Mouse (Mus musculus): ENCODE data around the gene Ripk3. TPM values are rescaled to one million over a fixed set of nuclear protein-coding genes. Genes with fewer than 3 reads are reported as not detected.

The Ripk3 gene
- polyA plus RNA-seq, 1 experiment from 2014 or later = 5.9 TPM

DNA sequence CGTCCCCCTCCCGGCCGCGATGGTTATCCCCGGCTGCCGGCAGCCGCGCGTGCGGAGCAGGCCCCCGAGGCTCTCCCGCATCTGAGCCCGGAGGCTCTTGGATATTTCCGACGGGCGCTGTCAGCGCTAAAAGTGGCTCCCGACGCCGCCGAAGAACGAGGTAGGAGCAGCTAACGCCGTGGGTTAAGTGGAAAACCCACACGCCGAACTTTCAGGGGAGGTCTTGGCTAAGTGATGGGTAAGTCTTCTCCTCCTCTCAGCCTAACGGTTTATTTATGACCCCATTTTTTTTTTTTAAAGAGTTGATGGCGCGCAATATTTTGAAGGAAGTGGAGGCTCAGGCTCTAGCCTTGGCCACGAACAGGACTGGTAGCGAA lies 42.8 kb downstream of the Ripk3 start:
- 0 out of 2 replicates have a peak overlapping the region, but pooled peaks have one; percentile 36 for H3K27ac ChIP-seq

GRCm38 (mm10) chr14:55745180-55745860 lies 43.3 kb downstream of the Ripk3 start, which contains the start of the genes Dhrs1 and Nop9:
Dhrs1 (minus strand) TSS chr14:55745690.
Nop9 (plus strand) TSS chr14:55745693.
- Histone ChIP-seq H3K27me3 (no peaks in the 10 kb centered on the region), H3K4me1 (peaks cover 33% of the 10 kb centered on the region), H3K4me3 (replicated peaks) (peak within 1 kb of the TSS; percentile 93), H3K27ac (0 out of 2 replicates have a peak within 1 kb of the TSS, but pooled peaks have one; percentile 36), H3K9ac (peak within 1 kb of the TSS; percentile 90), H3K4me2 (peak within 1 kb of the TSS; percentile 97), H3K9me3 (no peaks in the 10 kb centered on the region), H3K36me3 (replicated peaks) (peaks cover 26% of the 10 kb centered on the region)
- WGBS = 1% methylated on average over 48 of the region's 48 CpGs
- peak; percentile 86 for ATAC-seq (ENCODE audit: low FRiP score)

More for the DNA sequence above, 42.8 kb downstream of the Ripk3 start:
- under 1% methylated on average over 31 of the region's 31 CpGs for whole genome bisulfite sequencing
- Histone ChIP-seq H3K36me3 (replicated peaks) (peaks cover 26% of the 10 kb centered on the region), H3K4me2 (peak overlapping the region; percentile 97), H3K4me3 (replicated peaks) (peak overlapping the region; percentile 93), H3K9me3 (no peaks in the 10 kb centered on the region), H3K9ac (peak overlapping the region; percentile 90), H3K4me1 (peaks cover 33% of the 10 kb centered on the region), H3K27me3 (no peaks in the 10 kb centered on the region)
- no peak; the same call in 1 of the 2 replicates for ATAC-seq (ENCODE audit: low FRiP score)

GRCm38 (mm10) chr14:55743711-55744110 lies 45.0 kb downstream of the Ripk3 start:
- peaks cover 24% of the 10 kb centered on the region for H3K36me3 ChIP-seq (replicated peaks)
- no peak overlapping the region for H3K4me3 ChIP-seq (replicated peaks)
- H3K27ac ChIP-seq = no peak overlapping the region
- peak overlapping the region; percentile 30 for H3K4me2 ChIP-seq
- no peaks in the 10 kb centered on the region for H3K9me3 ChIP-seq
- H3K4me1 ChIP-seq = peaks cover 33% of the 10 kb centered on the region
- no peaks in the 10 kb centered on the region for H3K27me3 ChIP-seq
- 19% methylated on average over 10 of the region's 10 CpGs for whole genome bisulfite sequencing
- ATAC-seq (ENCODE audit: low FRiP score) = peak; percentile 70
- H3K9ac ChIP-seq = no peak overlapping the region

GRCm38 (mm10) chr14:55737086-55737687 lies 51.5 kb downstream of the Ripk3 start:
- Histone ChIP-seq H3K36me3 (replicated peaks) (peaks cover 32% of the 10 kb centered on the region), H3K4me2 (no peak overlapping the region), H3K4me3 (replicated peaks) (no peak overlapping the region), H3K9ac (no peak overlapping the region), H3K27ac (no peak overlapping the region), H3K4me1 (no peaks in the 10 kb centered on the region), H3K27me3 (no peaks in the 10 kb centered on the region), H3K9me3 (no peaks in the 10 kb centered on the region)
- 90% methylated on average over 9 of the region's 9 CpGs for WGBS
- ATAC-seq (ENCODE audit: low FRiP score) = no peak

DNA sequence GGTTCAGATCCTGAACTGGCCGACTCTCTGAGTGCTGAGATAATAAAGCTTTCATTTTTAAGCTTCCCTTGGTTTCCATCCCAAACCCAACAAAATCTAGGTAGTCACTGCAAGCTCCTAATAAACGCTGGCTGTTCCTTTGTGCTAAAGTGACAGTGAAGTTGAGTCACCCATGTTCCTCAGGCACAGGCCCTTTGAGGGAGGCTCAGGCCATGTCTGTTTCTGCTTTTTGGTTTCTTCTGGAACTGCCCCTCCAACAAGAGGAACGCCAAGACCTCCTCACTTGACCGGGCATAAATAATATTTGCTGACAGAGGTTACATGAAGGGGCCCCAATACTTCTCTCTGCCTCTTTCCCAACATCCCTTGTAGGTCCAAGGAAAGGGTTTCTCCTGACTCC lies 52.9 kb downstream of the Ripk3 start:
- H3K4me1 ChIP-seq = no peaks in the 10 kb centered on the region
- H3K27me3 ChIP-seq = no peaks in the 10 kb centered on the region
- H3K27ac ChIP-seq = no peak overlapping the region
- ATAC-seq (ENCODE audit: low FRiP score) = no peak
- no peak overlapping the region for H3K4me2 ChIP-seq
- no peak overlapping the region for H3K4me3 ChIP-seq (replicated peaks)
- WGBS = 84% methylated on average over 4 of the region's 4 CpGs
- H3K9ac ChIP-seq = no peak overlapping the region
- peaks cover 26% of the 10 kb centered on the region for H3K36me3 ChIP-seq (replicated peaks)
- no peaks in the 10 kb centered on the region for H3K9me3 ChIP-seq

DNA sequence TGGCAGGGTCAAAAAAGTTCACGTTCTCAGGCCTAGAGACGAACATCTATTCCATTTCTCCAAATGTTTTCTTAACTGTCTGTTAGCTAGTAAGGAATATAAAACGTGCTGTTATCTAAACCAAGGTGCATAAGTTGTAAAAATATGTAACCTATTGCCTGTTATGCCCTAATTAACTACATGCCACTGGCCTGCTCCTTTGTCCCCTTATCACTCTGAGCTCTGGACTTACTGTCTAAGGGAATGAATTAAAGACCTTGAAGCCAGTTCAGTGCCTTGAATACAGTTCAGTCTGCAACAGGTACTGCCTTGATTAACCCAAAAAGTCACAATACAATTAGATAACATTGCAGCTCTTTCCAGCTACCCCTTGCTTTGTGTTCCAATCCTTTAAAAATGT lies 53.3 kb downstream of the Ripk3 start:
- H3K9ac ChIP-seq = no peak overlapping the region
- no peaks in the 10 kb centered on the region for H3K9me3 ChIP-seq
- no peak overlapping the region for H3K4me2 ChIP-seq
- no peak for ATAC-seq (ENCODE audit: low FRiP score)
- H3K4me1 ChIP-seq = no peaks in the 10 kb centered on the region
- peaks cover 22% of the 10 kb centered on the region for H3K36me3 ChIP-seq (replicated peaks)
- H3K27ac ChIP-seq = no peak overlapping the region
- WGBS = 75% methylated on average over 3 of the region's 3 CpGs
- H3K27me3 ChIP-seq = no peaks in the 10 kb centered on the region
- no peak overlapping the region for H3K4me3 ChIP-seq (replicated peaks)

Other genes starting within 250 kb of the Ripk3 start
- 19.0 and 19.8 TPM in 2 replicates for gene Pck2, start 248.6 kb downstream of the Ripk3 start, polyA plus RNA-seq (2016; fragmentation: Nextera tagmentation; extraction: Ambion mirVana)
- gene Dcaf11, start 228.9 kb downstream of the Ripk3 start, polyA plus RNA-seq (2016; fragmentation: Nextera tagmentation; extraction: Ambion mirVana) = 103 and 105 TPM in 2 replicates
- 0.64 TPM in 1 of 2 replicates, not detected in the other for gene A730061H03Rik, start 228.5 kb downstream of the Ripk3 start, polyA plus RNA-seq (2016; fragmentation: Nextera tagmentation; extraction: Ambion mirVana)
- gene Fitm1, start 213.2 kb downstream of the Ripk3 start, polyA plus RNA-seq (2016; fragmentation: Nextera tagmentation; extraction: Ambion mirVana) = 0.20 TPM in 1 of 2 replicates, not detected in the other
- gene Psme1, start 210.7 kb downstream of the Ripk3 start, polyA plus RNA-seq (2016; fragmentation: Nextera tagmentation; extraction: Ambion mirVana) = 117 and 119 TPM in 2 replicates
- gene Emc9, start 203.6 kb downstream of the Ripk3 start, polyA plus RNA-seq (2016; fragmentation: Nextera tagmentation; extraction: Ambion mirVana) = 3.7 and 6.0 TPM in 2 replicates
- gene Psme2, start 197.8 kb downstream of the Ripk3 start, polyA plus RNA-seq (2016; fragmentation: Nextera tagmentation; extraction: Ambion mirVana) = 199 and 201 TPM in 2 replicates
- gene Rnf31, start 197.2 kb downstream of the Ripk3 start, polyA plus RNA-seq (2016; fragmentation: Nextera tagmentation; extraction: Ambion mirVana) = 18.2 and 20.8 TPM in 2 replicates
- 9.8 and 10.3 TPM in 2 replicates for gene Irf9, start 185.3 kb downstream of the Ripk3 start, polyA plus RNA-seq (2016; fragmentation: Nextera tagmentation; extraction: Ambion mirVana)
- 7.2 and 8.5 TPM in 2 replicates for gene Rec8, start 170.8 kb downstream of the Ripk3 start, polyA plus RNA-seq (2016; fragmentation: Nextera tagmentation; extraction: Ambion mirVana)
- 68.5 and 68.6 TPM in 2 replicates for gene Ipo4, start 152.9 kb downstream of the Ripk3 start, polyA plus RNA-seq (2016; fragmentation: Nextera tagmentation; extraction: Ambion mirVana)
- 4.0 and 5.6 TPM in 2 replicates for gene Gm49378, start 151.0 kb downstream of the Ripk3 start, polyA plus RNA-seq (2016; fragmentation: Nextera tagmentation; extraction: Ambion mirVana)
- 68.7 and 73.4 TPM in 2 replicates for gene Tm9sf1, start 145.1 kb downstream of the Ripk3 start, polyA plus RNA-seq (2016; fragmentation: Nextera tagmentation; extraction: Ambion mirVana)
- gene Tssk4, start 138.7 kb downstream of the Ripk3 start, polyA plus RNA-seq (2016; fragmentation: Nextera tagmentation; extraction: Ambion mirVana) = 0.65 and 0.68 TPM in 2 replicates
- gene Mdp1, start 128.4 kb downstream of the Ripk3 start, polyA plus RNA-seq (2016; fragmentation: Nextera tagmentation; extraction: Ambion mirVana) = 60.5 and 64.5 TPM in 2 replicates
- gene Gmpr2, start 116.9 kb downstream of the Ripk3 start, polyA plus RNA-seq (2016; fragmentation: Nextera tagmentation; extraction: Ambion mirVana) = 59.3 and 63.5 TPM in 2 replicates
- gene Nedd8, start 116.7 kb downstream of the Ripk3 start, polyA plus RNA-seq (2016; fragmentation: Nextera tagmentation; extraction: Ambion mirVana) = 577 and 583 TPM in 2 replicates
- 61.6 and 68.2 TPM in 2 replicates for gene Tinf2, start 107.0 kb downstream of the Ripk3 start, polyA plus RNA-seq (2016; fragmentation: Nextera tagmentation; extraction: Ambion mirVana)
- 0.55 and 0.58 TPM in 2 replicates for gene Tgm1, start 74.9 kb downstream of the Ripk3 start, polyA plus RNA-seq (2016; fragmentation: Nextera tagmentation; extraction: Ambion mirVana)
- 32.1 and 34.0 TPM in 2 replicates for gene Rabggta, start 66.6 kb downstream of the Ripk3 start, polyA plus RNA-seq (2016; fragmentation: Nextera tagmentation; extraction: Ambion mirVana)
- 68.8 and 74.1 TPM in 2 replicates for gene Dhrs1, start 43.2 kb downstream of the Ripk3 start, polyA plus RNA-seq (2016; fragmentation: Nextera tagmentation; extraction: Ambion mirVana)
- 47.9 and 52.0 TPM in 2 replicates for gene Nop9, start 43.2 kb downstream of the Ripk3 start, polyA plus RNA-seq (2016; fragmentation: Nextera tagmentation; extraction: Ambion mirVana)
- gene Cideb, start 30.4 kb downstream of the Ripk3 start, polyA plus RNA-seq (2016; fragmentation: Nextera tagmentation; extraction: Ambion mirVana) = 0.40 TPM in 1 of 2 replicates, not detected in the other
- 0.20 and 0.41 TPM in 2 replicates for gene Ltb4r2, start 27.4 kb downstream of the Ripk3 start, polyA plus RNA-seq (2016; fragmentation: Nextera tagmentation; extraction: Ambion mirVana)
- 0.13 and 0.19 TPM in 2 replicates for gene Ltb4r1, start 22.9 kb downstream of the Ripk3 start, polyA plus RNA-seq (2016; fragmentation: Nextera tagmentation; extraction: Ambion mirVana)
- gene Adcy4, start 4.8 kb downstream of the Ripk3 start, polyA plus RNA-seq (2016; fragmentation: Nextera tagmentation; extraction: Ambion mirVana) = 5.5 and 6.0 TPM in 2 replicates
- 25.4 and 35.6 TPM in 2 replicates for gene Nfatc4, start 34.3 kb upstream of the Ripk3 start, polyA plus RNA-seq (2016; fragmentation: Nextera tagmentation; extraction: Ambion mirVana)
- 23.9 and 26.9 TPM in 2 replicates for gene Nynrin, start 65.1 kb upstream of the Ripk3 start, polyA plus RNA-seq (2016; fragmentation: Nextera tagmentation; extraction: Ambion mirVana)
- 0.04 and 0.27 TPM in 2 replicates for gene Cbln3, start 95.5 kb upstream of the Ripk3 start, polyA plus RNA-seq (2016; fragmentation: Nextera tagmentation; extraction: Ambion mirVana)
- gene Khnyn, start 96.1 kb upstream of the Ripk3 start, polyA plus RNA-seq (2016; fragmentation: Nextera tagmentation; extraction: Ambion mirVana) = 18.9 and 21.2 TPM in 2 replicates
- gene Sdr39u1, start 111.4 kb upstream of the Ripk3 start, polyA plus RNA-seq (2016; fragmentation: Nextera tagmentation; extraction: Ambion mirVana) = 42.6 and 51.0 TPM in 2 replicates
- gene Cma1, start 155.8 kb upstream of the Ripk3 start, polyA plus RNA-seq (2016; fragmentation: Nextera tagmentation; extraction: Ambion mirVana) = not detected in 2 replicates
- gene Cma2, start 162.1 kb upstream of the Ripk3 start, polyA plus RNA-seq (2016; fragmentation: Nextera tagmentation; extraction: Ambion mirVana) = not detected in 2 replicates
- not detected in 2 replicates for gene Mcpt1, start 229.1 kb upstream of the Ripk3 start, polyA plus RNA-seq (2016; fragmentation: Nextera tagmentation; extraction: Ambion mirVana)
- gene Mcpt9, start 241.6 kb upstream of the Ripk3 start, polyA plus RNA-seq (2016; fragmentation: Nextera tagmentation; extraction: Ambion mirVana) = not detected in 2 replicates

All from forebrain, embryonic 12.5 days (tissue).